Mouse (Mus musculus) hindbrain, embryonic 15.5 days (tissue): ENCODE measurements around the gene Cotl1. TPM values are rescaled to one million over a fixed set of nuclear protein-coding genes. Genes with fewer than 3 reads are reported as not detected.

Source experiments
- polyA plus RNA-seq: library from polyadenylated mRNA; unstranded; fragments of >200 nt; fragmentation: Nextera tagmentation; extraction: Ambion mirVana; gene quantifications from 2 replicates; pipeline ENCODE4 v1.2.1, GENCODE M21; 2015

The Cotl1 gene
- polyA plus RNA-seq, 1 experiment from 2014 or later: 147 TPM

Other genes with a start within 250 kb of the Cotl1 start
- gene Taf1c, start 235.3 kb downstream of the Cotl1 start, polyA plus RNA-seq: 14.1 and 14.7 TPM in 2 replicates
- 0.10 and 0.34 TPM in 2 replicates for gene Adad2, start 227.8 kb downstream of the Cotl1 start, polyA plus RNA-seq
- 0.10 and 0.13 TPM in 2 replicates for gene Kcng4, start 204.9 kb downstream of the Cotl1 start, polyA plus RNA-seq
- 6.1 and 6.6 TPM in 2 replicates for gene Wfdc1, start 174.2 kb downstream of the Cotl1 start, polyA plus RNA-seq
- gene Atp2c2, start 140.5 kb downstream of the Cotl1 start, polyA plus RNA-seq: 0.32 and 0.38 TPM in 2 replicates
- 10.1 and 13.2 TPM in 2 replicates for gene Tldc1, start 62.1 kb downstream of the Cotl1 start, polyA plus RNA-seq
- gene Klhl36, start 21.7 kb upstream of the Cotl1 start, polyA plus RNA-seq: 17.3 TPM in 2 replicates
- gene Usp10, start 69.8 kb upstream of the Cotl1 start, polyA plus RNA-seq: 126 and 135 TPM in 2 replicates
- gene Gm20388, start 70.3 kb upstream of the Cotl1 start, polyA plus RNA-seq: 5.0 and 5.4 TPM in 2 replicates
- gene Crispld2, start 151.9 kb upstream of the Cotl1 start, polyA plus RNA-seq: 1.8 and 2.8 TPM in 2 replicates